Mouse (Mus musculus): ENCODE results near the gene Sgpp2. TPM values are rescaled to one million over a fixed set of nuclear protein-coding genes. Genes with fewer than 3 reads are reported as not detected.
A peak's percentile ranks its signal among the peaks of the same experiment; 100 is the strongest.

Gene Sgpp2
- total RNA-seq, 2 experiments from 2014 or later = 7.7 to 8.9 TPM

GRCm38 (mm10) chr1:78435967-78436366, 125.8 kb downstream of the Sgpp2 start:
- intact Hi-C loops (cut with DNase I) = no loop called here
- no peak for DNase-seq (ENCODE audit: low spot score in 2 of 2)

GRCm38 (mm10) chr1:78436445-78436844, 126.3 kb downstream of the Sgpp2 start:
- DNase-seq (ENCODE audit: low spot score in 2 of 2) = no peak
- intact Hi-C loops (cut with DNase I) = no loop called here

GRCm38 (mm10) chr1:78437150-78437549, 127.0 kb downstream of the Sgpp2 start:
- intact Hi-C loops (cut with DNase I) = no loop called here
- DNase-seq (ENCODE audit: low spot score in 2 of 2) = no peak

GRCm38 (mm10) chr1:78440716-78441115, 130.6 kb downstream of the Sgpp2 start:
- intact Hi-C loops (cut with DNase I) = no loop called here
- DNase-seq (ENCODE audit: low spot score in 2 of 2) = no peak

GRCm38 (mm10) chr1:78443056-78443455, 132.9 kb downstream of the Sgpp2 start:
- no peak for DNase-seq (ENCODE audit: low spot score in 2 of 2)
- intact Hi-C loops (cut with DNase I) = no loop called here

GRCm38 (mm10) chr1:78446232-78446631, 136.1 kb downstream of the Sgpp2 start:
- intact Hi-C loops (cut with DNase I) = no loop called here
- no peak for DNase-seq (ENCODE audit: low spot score in 2 of 2)

- intact Hi-C loops (cut with DNase I) = no loop called here
- no peak for DNase-seq (ENCODE audit: low spot score in 2 of 2)
These were observed 136.6 kb downstream of the Sgpp2 start for GRCm38 (mm10) chr1:78446742-78447141.

- no peak for DNase-seq (ENCODE audit: low spot score in 2 of 2)
- intact Hi-C loops (cut with DNase I) = no loop called here
These were observed 137.9 kb downstream of the Sgpp2 start for GRCm38 (mm10) chr1:78448091-78448490.

GRCm38 (mm10) chr1:78451070-78451854, 141.1 kb downstream of the Sgpp2 start:
- peak in 1 of 2 experiments; percentile 28 for DNase-seq (ENCODE audit: low spot score in 2 of 2)

GRCm38 (mm10) chr1:78452544-78452943, 142.4 kb downstream of the Sgpp2 start:
- intact Hi-C loops (cut with DNase I) = no loop called here
- DNase-seq (ENCODE audit: low spot score in 2 of 2) = no peak

More at GRCm38 (mm10) chr1:78451070-78451854, 141.1 kb downstream of the Sgpp2 start:
- intact Hi-C loops (cut with DNase I) = no loop called here

GRCm38 (mm10) chr1:78453886-78454285, 143.7 kb downstream of the Sgpp2 start:
- intact Hi-C loops (cut with DNase I) = loop anchor here (2.0 kb wide), 1 partner anchor 475 kb away; no protein-coding TSS in a partner anchor
- DNase-seq (ENCODE audit: low spot score in 2 of 2) = no peak

- peak; percentile 46 to 47 for DNase-seq (ENCODE audit: low spot score in 2 of 2)
- intact Hi-C loops (cut with DNase I) = loop anchor here (2.0 kb wide), 1 partner anchor 476 kb away; no protein-coding TSS in a partner anchor
These were observed 144.5 kb downstream of the Sgpp2 start for GRCm38 (mm10) chr1:78454659-78455058.

Other genes starting within 250 kb of the Sgpp2 start
- gene Pax3, start 113.2 kb upstream of the Sgpp2 start, total RNA-seq (2021) = not detected
- gene Farsb, start 178.6 kb downstream of the Sgpp2 start, total RNA-seq (2021) = 10 to 100 TPM; 59.5 to 64.6 TPM
- gene Mogat1, start 200.6 kb downstream of the Sgpp2 start, total RNA-seq (2021) = not detected
- under 1 TPM; 0.21 to 0.71 TPM for gene BC035947, start 201.8 kb downstream of the Sgpp2 start, total RNA-seq (2021)